Mouse (Mus musculus) forebrain, embryonic 14.5 days (tissue): ENCODE measurements at regions not wholly inside any gene's neighbourhood (a gene's known extent, or its start where the extent isn't known, plus 50 kb on each side); places are given as distances from the start of the nearest gene placed in this dataset.
A peak's percentile ranks its signal among the peaks of the same experiment; 100 is the strongest.

ENCODE experiments used
- ATAC-seq: fragments of 200-750 bp; cut with Nextera tagmentation; 2 replicates; pipeline ENCODE4 v1.8.0; 2017; ENCODE audit warnings: mild to moderate bottlenecking, moderate library complexity
- DNase-seq: peaks from one replicate; pipeline ENCODE4 v3.0.0-alpha.2; 2015; ENCODE audit warnings: low spot score
- H3K27ac ChIP-seq: fragments of 300-500 bp; sonication (generic); 2 replicates; pipeline ENCODE4 v1.5.1; 2014; ENCODE audit warnings: low read depth, mild to moderate bottlenecking, control low read depth, low read length, moderate library complexity
- H3K27me3 ChIP-seq: fragments of 300-500 bp; sonication (generic); replicated peaks from 2 replicates; pipeline ENCODE4 v1.6.1; 2014; ENCODE audit warnings: low read length, control low read depth, mixed read lengths; ENCODE audit not compliant: control insufficient read depth, insufficient read depth
- H3K36me3 ChIP-seq: fragments of 300-500 bp; sonication (generic); 2 replicates; pipeline ENCODE4 v1.6.1; 2014; ENCODE audit warnings: low read length, control low read depth; ENCODE audit not compliant: control insufficient read depth, insufficient read depth
- H3K4me1 ChIP-seq: fragments of 300-500 bp; sonication (generic); 2 replicates; pipeline ENCODE4 v1.6.1; 2014; ENCODE audit warnings: antibody characterized with exemption, low read length, control low read depth; ENCODE audit not compliant: control insufficient read depth, insufficient read depth
- H3K4me2 ChIP-seq: fragments of 300-500 bp; sonication (generic); 2 replicates; pipeline ENCODE4 v1.6.1; 2014; ENCODE audit warnings: mild to moderate bottlenecking, control low read depth, low read length
- H3K4me3 ChIP-seq: fragments of 300-500 bp; sonication (generic); 2 replicates; pipeline ENCODE4 v1.5.1; 2014; ENCODE audit warnings: low read depth, low read length, control low read depth
- H3K9ac ChIP-seq: fragments of 300-500 bp; sonication (generic); 2 replicates; pipeline ENCODE4 v1.6.1; 2014; ENCODE audit warnings: mild to moderate bottlenecking, low read length, control low read depth, moderate library complexity
- H3K9me3 ChIP-seq: fragments of 300-500 bp; sonication (generic); replicated peaks from 2 replicates; pipeline ENCODE4 v1.6.1; 2016; ENCODE audit warnings: low read length, control low read depth, mixed read lengths; ENCODE audit not compliant: control insufficient read depth
- WGBS: fragments of 180-500 bp; shearing (Covaris S2); extraction: QIAGEN DNeasy Blood & Tissue Kit; methylation state at CpG from one replicate; pipeline ENCODE4 v1.1.7; 2014; 5-methylcytosine and 5-hydroxymethylcytosine counted together

- H3K27ac ChIP-seq: no peak overlapping the region
- no peak overlapping the region for H3K9ac ChIP-seq
- no peaks in the 10 kb centered on the region for H3K27me3 ChIP-seq
- no peak overlapping the region for H3K4me3 ChIP-seq
- H3K36me3 ChIP-seq: no peaks in the 10 kb centered on the region
- 82% methylated on average over 1 of the region's 1 CpGs for WGBS
- H3K4me2 ChIP-seq: no peak overlapping the region
- no peaks in the 10 kb centered on the region for H3K9me3 ChIP-seq
- ATAC-seq (no peak), DNase-seq (no peak)
- no peaks in the 10 kb centered on the region for H3K4me1 ChIP-seq
Observed at GRCm38 (mm10) chr17:54483901-54484300, 185.1 kb upstream of the Slc5a7 start.

- Histone ChIP-seq H3K4me3 (no peak overlapping the region), H3K27ac (no peak overlapping the region), H3K36me3 (no peaks in the 10 kb centered on the region), H3K9ac (no peak overlapping the region), H3K27me3 (no peaks in the 10 kb centered on the region), H3K4me1 (no peaks in the 10 kb centered on the region), H3K4me2 (no peak overlapping the region), H3K9me3 (no peaks in the 10 kb centered on the region)
- no peak for DNase-seq
- no peak for ATAC-seq
- WGBS: 93% methylated on average over 3 of the region's 3 CpGs
Observed at GRCm38 (mm10) chr17:54439910-54440309, 141.1 kb upstream of the Slc5a7 start.

DNA sequence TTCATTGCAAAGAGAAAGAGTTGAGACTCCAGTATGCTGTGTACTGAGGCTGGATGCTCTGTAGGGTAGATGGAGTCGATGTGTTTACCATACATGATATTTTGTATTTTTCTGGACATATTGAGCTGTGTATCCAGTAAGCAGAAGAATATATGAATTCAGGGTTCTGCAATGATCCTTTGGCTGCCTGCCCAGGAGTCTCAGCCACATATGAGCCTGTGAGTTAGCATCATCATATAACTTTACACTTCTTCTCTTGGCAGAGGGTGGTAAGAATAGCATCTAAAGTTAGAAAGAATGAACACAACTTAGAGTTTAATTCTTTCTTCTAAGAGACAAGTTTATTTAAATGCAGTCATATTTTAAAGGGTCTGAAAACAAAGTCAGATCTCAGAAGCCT, 139.6 kb upstream of the Slc5a7 start:
- Histone ChIP-seq H3K4me1 (no peaks in the 10 kb centered on the region), H3K27me3 (no peaks in the 10 kb centered on the region), H3K27ac (no peak overlapping the region), H3K36me3 (no peaks in the 10 kb centered on the region), H3K4me2 (no peak overlapping the region), H3K9me3 (no peaks in the 10 kb centered on the region), H3K4me3 (no peak overlapping the region), H3K9ac (no peak overlapping the region)
- DNase-seq (peak; percentile 9), ATAC-seq (no peak)
- WGBS: 80% methylated on average over 1 of the region's 1 CpGs

DNA sequence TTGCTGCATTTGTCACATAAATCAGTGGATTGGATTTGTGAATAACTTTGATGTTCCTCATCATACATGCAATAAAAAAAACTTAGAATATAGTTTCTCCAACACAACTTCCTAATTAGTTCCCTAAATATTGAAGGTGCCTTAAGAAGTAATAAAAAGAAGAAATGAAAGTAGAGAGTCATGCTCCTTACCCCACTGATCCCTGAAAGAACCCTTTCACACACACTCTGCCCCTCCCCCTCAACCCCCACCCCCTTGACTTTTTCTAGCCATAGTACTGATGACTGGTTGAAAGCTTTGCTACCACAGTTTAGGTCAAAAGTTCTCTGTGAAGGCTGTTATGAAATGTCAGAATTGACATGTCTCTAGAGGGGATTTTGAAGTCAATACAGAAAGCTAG, 131.1 kb upstream of the Slc5a7 start:
- Histone ChIP-seq H3K27ac (no peak overlapping the region), H3K9me3 (no peaks in the 10 kb centered on the region), H3K9ac (no peak overlapping the region), H3K36me3 (no peaks in the 10 kb centered on the region), H3K27me3 (no peaks in the 10 kb centered on the region), H3K4me3 (no peak overlapping the region), H3K4me1 (no peaks in the 10 kb centered on the region), H3K4me2 (no peak overlapping the region)
- ATAC-seq (no peak), DNase-seq (no peak)

DNA sequence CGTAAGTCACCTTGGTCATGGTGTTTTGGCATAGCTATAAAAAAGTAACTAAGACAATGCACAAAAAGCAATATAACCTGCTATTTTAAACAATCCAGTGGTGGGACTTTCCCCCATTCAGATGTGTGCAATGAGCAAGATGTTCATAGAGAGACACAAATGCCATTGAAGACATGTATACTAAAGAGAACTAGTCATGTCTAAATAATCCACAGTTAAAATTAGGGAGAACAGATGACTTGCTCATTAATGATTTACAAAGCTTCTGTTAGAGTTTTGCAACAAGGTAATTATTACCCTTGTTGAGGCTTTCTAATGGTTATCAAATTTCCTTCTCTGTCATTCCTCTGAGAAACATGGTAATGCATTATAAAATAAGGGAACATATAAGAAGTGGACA, 115.4 kb upstream of the Slc5a7 start:
- H3K36me3 ChIP-seq: no peaks in the 10 kb centered on the region
- 89% methylated on average over 1 of the region's 1 CpGs for WGBS
- H3K9me3 ChIP-seq: no peaks in the 10 kb centered on the region
- no peak overlapping the region for H3K4me3 ChIP-seq
- no peak overlapping the region for H3K27ac ChIP-seq
- no peaks in the 10 kb centered on the region for H3K4me1 ChIP-seq
- no peak for DNase-seq
- H3K27me3 ChIP-seq: no peaks in the 10 kb centered on the region
- no peak overlapping the region for H3K4me2 ChIP-seq
- ATAC-seq: no peak
- no peak overlapping the region for H3K9ac ChIP-seq

DNA sequence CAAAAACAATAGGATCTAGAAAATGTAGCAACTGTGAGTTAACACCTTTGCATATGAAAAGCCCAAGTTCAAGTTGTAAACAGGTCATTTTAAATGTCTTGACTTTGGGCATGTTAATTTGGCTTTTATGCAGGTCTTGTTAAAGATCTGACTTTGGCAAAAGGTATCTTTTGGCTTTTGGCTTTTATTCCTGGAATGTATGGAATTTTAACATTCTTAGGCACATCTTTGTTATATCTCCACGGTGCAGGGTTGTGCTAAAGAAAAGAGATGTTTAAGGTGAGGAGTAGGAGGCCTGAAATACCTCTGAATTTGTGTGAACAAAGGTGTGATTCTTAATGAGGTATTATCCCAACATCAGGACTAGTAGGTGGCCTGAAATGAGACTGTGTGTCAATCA, 97.6 kb upstream of the Slc5a7 start:
- WGBS: 69% methylated on average over 1 of the region's 1 CpGs
- Histone ChIP-seq H3K9ac (no peak overlapping the region), H3K4me2 (no peak overlapping the region), H3K36me3 (no peaks in the 10 kb centered on the region), H3K27me3 (no peaks in the 10 kb centered on the region), H3K4me3 (no peak overlapping the region), H3K27ac (no peak overlapping the region), H3K9me3 (no peaks in the 10 kb centered on the region), H3K4me1 (no peaks in the 10 kb centered on the region)
- no peak for DNase-seq
- no peak for ATAC-seq

GRCm38 (mm10) chr17:54377500-54377899, 78.7 kb upstream of the Slc5a7 start:
- H3K36me3 ChIP-seq: no peaks in the 10 kb centered on the region
- WGBS: 71% methylated on average over 3 of the region's 3 CpGs
- H3K27me3 ChIP-seq: no peaks in the 10 kb centered on the region
- H3K27ac ChIP-seq: no peak overlapping the region
- DNase-seq (no peak), ATAC-seq (no peak)
- no peak overlapping the region for H3K9ac ChIP-seq
- no peaks in the 10 kb centered on the region for H3K4me1 ChIP-seq
- H3K9me3 ChIP-seq: no peaks in the 10 kb centered on the region
- H3K4me2 ChIP-seq: no peak overlapping the region
- no peak overlapping the region for H3K4me3 ChIP-seq

DNA sequence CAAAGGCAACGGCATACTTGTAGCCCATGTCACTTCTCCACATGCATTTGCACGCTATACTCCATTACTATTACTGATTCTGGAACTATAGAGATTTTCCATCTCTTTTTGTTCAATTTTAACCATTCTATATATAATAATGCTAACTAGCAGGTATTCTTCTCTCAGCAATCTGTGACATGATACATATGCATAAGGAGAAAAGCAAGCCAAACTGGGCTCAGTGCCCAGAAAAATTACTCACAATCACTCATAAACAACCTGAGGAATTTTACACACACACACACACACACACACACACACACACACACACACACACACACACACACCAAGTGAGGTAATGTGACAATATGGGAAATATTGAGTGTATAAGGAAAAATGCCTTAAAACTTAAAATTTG, 69.8 kb upstream of the Slc5a7 start:
- Histone ChIP-seq H3K36me3 (no peaks in the 10 kb centered on the region), H3K4me1 (no peaks in the 10 kb centered on the region), H3K4me3 (no peak overlapping the region), H3K9me3 (no peaks in the 10 kb centered on the region), H3K27ac (no peak overlapping the region), H3K27me3 (no peaks in the 10 kb centered on the region), H3K9ac (no peak overlapping the region), H3K4me2 (no peak overlapping the region)
- WGBS: 91% methylated on average over 2 of the region's 2 CpGs
- ATAC-seq (no peak), DNase-seq (peak; percentile 7)

DNA sequence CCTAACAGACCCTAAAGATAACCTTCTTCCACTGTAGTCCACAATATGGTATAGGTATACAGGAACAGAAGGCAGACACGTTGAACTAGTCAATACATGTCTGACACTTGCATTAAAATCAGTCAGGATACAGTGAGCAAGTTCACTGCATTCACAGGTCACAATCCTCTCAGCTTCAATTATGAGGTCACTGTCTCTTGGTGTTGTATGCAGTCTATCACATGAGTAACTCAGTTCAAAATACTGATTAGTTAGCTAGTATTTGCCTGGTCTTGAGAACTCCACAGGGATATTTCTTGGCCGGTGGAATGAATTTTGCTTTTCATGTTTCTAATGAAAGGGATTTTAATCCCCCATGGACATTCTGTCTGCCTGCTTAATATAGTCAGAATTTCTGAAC, 69.1 kb upstream of the Slc5a7 start:
- Histone ChIP-seq H3K4me1 (no peaks in the 10 kb centered on the region), H3K4me3 (no peak overlapping the region), H3K9ac (no peak overlapping the region), H3K36me3 (no peaks in the 10 kb centered on the region), H3K27ac (no peak overlapping the region), H3K9me3 (no peaks in the 10 kb centered on the region), H3K4me2 (no peak overlapping the region), H3K27me3 (no peaks in the 10 kb centered on the region)
- 67% methylated on average over 2 of the region's 2 CpGs for WGBS
- DNase-seq: no peak
- no peak for ATAC-seq

GRCm38 (mm10) chr17:54362991-54363390, 64.2 kb upstream of the Slc5a7 start:
- no peak overlapping the region for H3K4me3 ChIP-seq
- no peak overlapping the region for H3K9ac ChIP-seq
- H3K27ac ChIP-seq: no peak overlapping the region
- no peak overlapping the region for H3K4me2 ChIP-seq
- no peaks in the 10 kb centered on the region for H3K36me3 ChIP-seq
- 92% methylated on average over 1 of the region's 1 CpGs for WGBS
- DNase-seq (no peak), ATAC-seq (no peak)
- no peaks in the 10 kb centered on the region for H3K4me1 ChIP-seq
- H3K9me3 ChIP-seq: no peaks in the 10 kb centered on the region
- no peaks in the 10 kb centered on the region for H3K27me3 ChIP-seq
